In the genomic region with DNA sequence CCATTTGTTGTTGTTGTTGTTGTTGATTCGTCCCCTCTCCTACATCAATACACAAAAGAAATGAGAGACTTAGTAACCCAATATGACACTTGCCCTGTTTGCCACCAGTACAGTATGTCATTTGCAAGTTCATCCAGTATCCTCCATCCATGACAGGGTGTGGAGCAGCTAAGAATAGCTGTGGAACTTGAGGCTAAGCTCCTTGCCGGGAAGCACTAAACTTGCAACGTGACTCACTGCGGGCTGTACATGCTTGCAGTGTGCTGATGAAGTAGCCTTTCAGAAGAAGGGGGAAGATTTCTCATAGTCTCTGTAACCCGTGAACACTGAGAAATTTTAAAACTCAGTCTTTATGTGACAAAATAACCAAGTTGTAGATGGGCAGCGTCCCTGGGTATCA, we compare ENCODE assay signal across 20 mouse cellular contexts. TPM values are rescaled to one million over a fixed set of nuclear protein-coding genes. Genes with fewer than 3 reads are reported as not detected.
A peak's percentile ranks its signal among the peaks of the same experiment; 100 is the strongest.
DNase-seq lines count a peak whose midpoint lies in the region; ATAC-seq and TF ChIP-seq lines count a peak whose summit lies in the region.
"Had no signal": no experiment of that assay in that cellular context is flagged by ENCODE, and none has a peak within 500 bp of the region (broad histone marks: within the 10 kb centered on the region; RNA-seq: fewer than 3 reads in every experiment).

No protein-coding gene starts in this region.

- H3K27me3 ChIP-seq in heart, embryonic 10.5 days (ENCODE audit: insufficient read depth, poor library complexity, severe bottlenecking) = no peaks in the 10 kb centered on the region
- H3K27me3 ChIP-seq in forebrain, postnatal 0 days (ENCODE audit: insufficient read depth, low read length) = no peaks in the 10 kb centered on the region
- H3K27me3 ChIP-seq: limb, embryonic 13.5 days had no signal

- 0 out of 2 replicates have a peak, but pooled peaks cover 3% of the 10 kb centered on the region for H3K36me3 ChIP-seq in heart, embryonic 10.5 days
- H3K36me3 ChIP-seq in forebrain, postnatal 0 days (ENCODE audit: insufficient read depth) = no peaks in the 10 kb centered on the region
- H3K36me3 ChIP-seq: limb, embryonic 13.5 days had no signal

- H3K9ac ChIP-seq in forebrain, postnatal 0 days = no peak overlapping the region
- H3K9ac ChIP-seq: limb, embryonic 13.5 days had no signal

- no peak for DNase-seq in frontal cortex, postnatal 25 days (ENCODE audit: low spot score in 2 of 2)
- DNase-seq in heart, embryonic 10.5 days (ENCODE audit: low spot score) = no peak
- peak; percentile 39 to 61 for DNase-seq in heart, postnatal 10 days
- DNase-seq in adrenal gland, adult 18-20 months (ENCODE audit: low spot score in 2 of 2) = no peak
- no peak for DNase-seq in forebrain, postnatal 0 days
- DNase-seq in left cerebral cortex, postnatal 4 days = no peak
- DNase-seq: adrenal gland, adult 2 months; cerebellum, adult 11 months; cerebellum, postnatal 25 days; kidney, adult 8-10 months; kidney, postnatal 25 days; layer of hippocampus, adult 9-11 months; thymus, postnatal 36 days had no signal

- no peak overlapping the region for H3K4me3 ChIP-seq in embryonic fibroblast, embryonic 13.5 days (ENCODE audit: insufficient read depth, low read length)
- no peak overlapping the region for H3K4me3 ChIP-seq in heart, embryonic 10.5 days
- no peak overlapping the region for H3K4me3 ChIP-seq in forebrain, postnatal 0 days (ENCODE audit: low read depth, low read length)
- H3K4me3 ChIP-seq: limb, embryonic 13.5 days had no signal

- no peak for TF ChIP-seq CTCF in embryonic fibroblast, embryonic 13.5 days (IDR thresholded peaks at IDR 0.05; ENCODE audit: borderline replicate concordance, insufficient read depth, low read length)
- no peak for TF ChIP-seq CTCF in forebrain, postnatal 0 days (IDR thresholded peaks at IDR 0.05; ENCODE audit: low read depth)

- intact Hi-C loops in heart, postnatal 10 days (cut with DNase I) = no loop called here
- intact Hi-C loops in left cerebral cortex, postnatal 4 days (cut with DNase I) = no loop called here

- ATAC-seq in frontal cortex, adult (ENCODE audit: low TSS enrichment) = peak; percentile 80
- no peak for ATAC-seq in forebrain, postnatal 0 days
- ATAC-seq: midbrain, embryonic 16.5 days had no signal

- WGBS in heart, embryonic 10.5 days = 62% methylated on average over 6 of the region's 6 CpGs
- WGBS in forebrain, postnatal 0 days = 88% methylated on average over 6 of the region's 6 CpGs

- H3K4me2 ChIP-seq in forebrain, postnatal 0 days (ENCODE audit: low read depth) = no peak overlapping the region
- H3K4me2 ChIP-seq: limb, embryonic 13.5 days had no signal

- peak overlapping the region; percentile 26; the same call in 1 of the 2 replicates for H3K27ac ChIP-seq in embryonic fibroblast, embryonic 13.5 days (ENCODE audit: insufficient read depth, low read length)
- H3K27ac ChIP-seq in heart, embryonic 10.5 days = peak overlapping the region; percentile 60
- H3K27ac ChIP-seq in forebrain, postnatal 0 days (ENCODE audit: low read depth, low read length) = no peak overlapping the region
- H3K27ac ChIP-seq: limb, embryonic 13.5 days; stomach, postnatal 0 days had no signal

- H3K9me3 ChIP-seq in heart, embryonic 10.5 days = no peaks in the 10 kb centered on the region
- H3K9me3 ChIP-seq in forebrain, postnatal 0 days (ENCODE audit: low read length) = no peaks in the 10 kb centered on the region
- H3K9me3 ChIP-seq: limb, embryonic 13.5 days had no signal

- no peaks in the 10 kb centered on the region for H3K4me1 ChIP-seq in embryonic fibroblast, embryonic 13.5 days (ENCODE audit: control insufficient read depth, insufficient read depth, low read length)
- H3K4me1 ChIP-seq in heart, embryonic 10.5 days = peaks cover 21% of the 10 kb centered on the region
- H3K4me1 ChIP-seq in forebrain, postnatal 0 days (ENCODE audit: insufficient read depth) = no peaks in the 10 kb centered on the region
- H3K4me1 ChIP-seq: limb, embryonic 13.5 days had no signal

- TF ChIP-seq POLR2A in embryonic fibroblast, embryonic 13.5 days (IDR thresholded peaks at IDR 0.05; ENCODE audit: low read depth, low read length) = no peak

RNA-seq across cellular contexts. Expression of gene Mlip, which starts 42.2 kb away (rescaled TPM):
- polyA plus RNA-seq in embryonic fibroblast, embryonic 13.5 days (2011; ENCODE audit: insufficient read length, low read depth, missing spikeins) = 0.90 TPM in 1 of 2 replicates, not detected in the other
- polyA plus RNA-seq in heart, embryonic 10.5 days (2016; fragmentation: Nextera tagmentation; extraction: Ambion mirVana) = 38.6 and 68.6 TPM in 2 replicates
- total RNA-seq in heart, postnatal 10 days (2021) = 100 to 1,000 TPM; 154 TPM
- total RNA-seq in adrenal gland, adult 18-20 months (2021) = 1 to 10 TPM; 1.0 to 1.3 TPM
- 6.9 and 16.5 TPM in 2 replicates for total RNA-seq in forebrain, postnatal 0 days (2014; rRNA removed)
- polyA plus RNA-seq in forebrain, postnatal 0 days (2015; fragmentation: Nextera tagmentation; extraction: Ambion mirVana) = 16.2 and 22.6 TPM in 2 replicates
- total RNA-seq in left cerebral cortex, postnatal 4 days (2021) = 10 to 100 TPM; 68.4 to 71.5 TPM
- total RNA-seq: megakaryocyte-erythroid progenitor cell, adult 5-6 weeks had no signal
- polyA plus RNA-seq: adrenal gland, adult 2 months; neural tube, embryonic 11.5 days had no signal

Comparison
In these comparisons a context has a peak if more than half of its experiments do, and no peak if none do; other contexts are left out.
1. DNase-seq: peak in heart, postnatal 10 days (2 of 2); none in frontal cortex, postnatal 25 days (0 of 2), heart, embryonic 10.5 days (single experiment), adrenal gland, adult 18-20 months (0 of 2), forebrain, postnatal 0 days (single experiment) and left cerebral cortex, postnatal 4 days (single experiment).